Mouse (Mus musculus) ES-Bruce4 (cell line): Measurements from ENCODE around the gene Traip. TPM values are rescaled to one million over a fixed set of nuclear protein-coding genes. Genes with fewer than 3 reads are reported as not detected.

Experiments
- H3K27ac ChIP-seq: 2 replicates; pipeline ENCODE4 v1.5.1; 2012; ENCODE audit warnings: low read length, inconsistent platforms; ENCODE audit not compliant: insufficient read depth
- H3K27me3 ChIP-seq: 2 replicates; pipeline ENCODE4 v1.6.1; 2012; ENCODE audit warnings: mild to moderate bottlenecking, low read length, inconsistent platforms; ENCODE audit not compliant: control insufficient read depth, poor library complexity, insufficient read depth, severe bottlenecking
- H3K36me3 ChIP-seq: 2 replicates; pipeline ENCODE4 v1.6.1; 2012; ENCODE audit warnings: inconsistent platforms, mild to moderate bottlenecking, low read length, moderate library complexity; ENCODE audit not compliant: control insufficient read depth, poor library complexity, insufficient read depth, severe bottlenecking
- H3K4me1 ChIP-seq: one replicate; pipeline ENCODE4 v1.8.1; 2011; ENCODE audit warnings: low read length; ENCODE audit not compliant: control insufficient read depth, insufficient read depth
- H3K4me3 ChIP-seq: 2 replicates; pipeline ENCODE4 v1.5.1; 2011; ENCODE audit warnings: low read depth, mild to moderate bottlenecking, low read length
- H3K9ac ChIP-seq: 2 replicates; pipeline ENCODE4 v1.6.1; 2012; ENCODE audit warnings: low read depth, mild to moderate bottlenecking, inconsistent platforms; ENCODE audit not compliant: poor library complexity, severe bottlenecking
- H3K9me3 ChIP-seq: replicated peaks from 2 replicates; pipeline ENCODE4 v1.6.1; 2012; ENCODE audit warnings: mild to moderate bottlenecking, low read length, inconsistent platforms; ENCODE audit not compliant: control insufficient read depth, poor library complexity, insufficient read depth, severe bottlenecking
- CTCF ChIP-seq: IDR thresholded peaks from one replicate; pipeline ENCODE4 v1.8.1; 2011; ENCODE audit warnings: low read depth, low read length
- EP300 ChIP-seq: IDR thresholded peaks from 2 replicates; pipeline ENCODE4 v1.6.1; 2011; ENCODE audit warnings: low read depth, low read length; ENCODE audit not compliant: insufficient read depth
- POLR2A ChIP-seq: IDR thresholded peaks from one replicate; pipeline ENCODE4 v1.8.1; 2011; ENCODE audit warnings: low read length; ENCODE audit not compliant: insufficient read depth
- polyA plus RNA-seq: library from polyadenylated mRNA; stranded (reverse); fragments of >200 nt; gene quantifications from 2 replicates; pipeline ENCODE4 v1.2.4, GENCODE M21; 2011; ENCODE audit warnings: low read depth; ENCODE audit not compliant: missing spikeins, insufficient read depth, insufficient read length

Gene Traip
- polyA plus RNA-seq, 1 experiment, result 20.4 TPM

GRCm38 (mm10) chr9:107950460-107951355, 772 bp downstream of the Traip start:
- Histone ChIP-seq H3K27me3 (no peaks in the 10 kb centered on the region), H3K27ac (no peak overlapping the region), H3K36me3 (no peaks in the 10 kb centered on the region), H3K9ac (peak overlapping the region; percentile 11; the same call in 1 of the 2 replicates), H3K4me3 (peak overlapping the region; percentile 64), H3K4me1 (no peaks in the 10 kb centered on the region), H3K9me3 (no peaks in the 10 kb centered on the region)
- TF ChIP-seq POLR2A (no peak), EP300 (no peak), CTCF (no peak)

DNA sequence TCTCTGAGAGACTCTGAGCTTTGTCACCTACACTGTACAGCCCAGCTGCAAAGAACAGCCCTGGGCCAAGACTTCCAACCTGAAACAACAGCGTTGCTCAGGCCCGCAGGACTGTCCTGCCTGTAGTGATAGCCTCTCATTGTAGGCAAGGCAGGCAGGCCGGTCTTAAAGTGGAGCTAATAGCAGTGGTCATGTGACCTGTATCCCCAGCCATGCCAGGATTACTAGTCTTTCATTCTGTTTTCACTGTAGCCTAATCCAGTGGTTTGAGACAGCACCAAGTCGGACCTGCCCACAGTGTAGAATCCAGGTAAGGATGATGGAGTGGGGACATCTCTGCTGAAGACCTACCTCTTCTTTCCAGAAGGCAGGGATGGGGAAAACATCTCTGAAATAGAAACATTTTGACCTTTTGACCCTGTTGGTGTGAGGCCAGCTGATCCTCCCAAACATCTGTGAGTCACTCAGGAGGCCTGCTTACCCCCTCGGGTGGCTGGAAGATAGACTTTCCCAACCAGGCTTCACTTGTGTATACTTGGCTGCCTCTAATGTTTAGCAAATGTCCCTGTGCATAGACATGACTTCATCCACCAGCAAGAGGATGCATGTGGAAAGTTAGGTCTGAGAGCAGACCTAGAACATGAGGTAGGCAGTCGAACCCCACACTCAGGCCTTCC, 5.8 kb downstream of the Traip start:
- no peak for TF ChIP-seq POLR2A
- TF ChIP-seq CTCF, result no peak
- no peak for TF ChIP-seq EP300

DNA sequence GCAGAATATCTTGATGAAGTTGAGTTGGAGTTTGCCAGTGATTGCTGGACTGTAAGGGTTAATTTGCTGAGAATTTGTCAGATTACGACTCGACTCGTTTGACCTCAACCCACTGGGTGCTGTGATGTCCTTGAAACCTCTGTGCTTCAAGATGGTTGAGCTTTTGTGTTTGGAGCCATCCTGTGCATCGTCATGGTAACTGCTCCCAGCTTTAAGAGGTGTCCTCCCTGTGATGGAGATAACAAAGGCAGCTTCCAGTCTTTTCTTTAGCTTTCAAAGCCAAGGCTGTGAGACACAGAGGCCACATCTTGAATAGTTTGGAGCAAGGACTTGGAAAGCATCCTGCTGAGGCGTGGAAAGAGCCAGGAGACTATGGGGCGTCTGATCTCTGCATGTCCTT, 7.2 kb downstream of the Traip start:
- Histone ChIP-seq H3K9ac (no peak overlapping the region), H3K4me1 (peaks cover 2% of the 10 kb centered on the region), H3K36me3 (no peaks in the 10 kb centered on the region), H3K27ac (no peak overlapping the region), H3K4me3 (no peak overlapping the region), H3K9me3 (no peaks in the 10 kb centered on the region), H3K27me3 (no peaks in the 10 kb centered on the region)
- TF ChIP-seq EP300 (no peak), CTCF (no peak), POLR2A (no peak)

More for the DNA sequence above, 5.8 kb downstream of the Traip start:
- Histone ChIP-seq H3K36me3 (no peaks in the 10 kb centered on the region), H3K9me3 (no peaks in the 10 kb centered on the region), H3K27ac (no peak overlapping the region), H3K4me3 (no peak overlapping the region), H3K9ac (no peak overlapping the region), H3K27me3 (no peaks in the 10 kb centered on the region), H3K4me1 (no peaks in the 10 kb centered on the region)

DNA sequence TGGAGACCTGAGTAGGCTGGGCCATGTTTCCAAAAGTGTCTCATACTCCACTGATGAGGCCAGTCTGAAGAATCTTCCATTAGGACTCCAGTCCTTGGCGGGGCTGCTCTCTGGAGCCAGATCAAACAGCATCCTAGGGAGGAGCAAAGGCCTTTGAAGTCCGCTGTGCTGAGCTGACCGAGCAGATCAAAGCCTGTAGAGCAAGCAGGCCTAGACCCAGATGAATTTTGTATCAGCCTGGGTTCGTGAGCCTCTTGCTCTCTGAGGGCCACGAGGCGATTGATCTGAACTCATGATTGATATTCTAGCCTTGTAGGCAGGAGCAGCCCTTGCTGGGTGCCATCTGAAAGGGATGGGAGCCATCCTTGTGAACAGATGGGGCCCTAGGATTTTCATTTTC, 10.0 kb downstream of the Traip start:
- H3K9me3 ChIP-seq, result no peaks in the 10 kb centered on the region
- H3K27ac ChIP-seq, result no peak overlapping the region
- H3K9ac ChIP-seq, result no peak overlapping the region
- peaks cover 5% of the 10 kb centered on the region for H3K4me1 ChIP-seq
- no peaks in the 10 kb centered on the region for H3K27me3 ChIP-seq
- no peak for TF ChIP-seq EP300
- no peak for TF ChIP-seq CTCF
- no peak for TF ChIP-seq POLR2A
- H3K4me3 ChIP-seq, result no peak overlapping the region
- no peaks in the 10 kb centered on the region for H3K36me3 ChIP-seq

- TF ChIP-seq EP300, result no peak
- TF ChIP-seq CTCF, result no peak
- no peak for TF ChIP-seq POLR2A
- Histone ChIP-seq H3K27me3 (no peaks in the 10 kb centered on the region), H3K4me3 (no peak overlapping the region), H3K36me3 (no peaks in the 10 kb centered on the region), H3K4me1 (peaks cover 5% of the 10 kb centered on the region), H3K9ac (no peak overlapping the region), H3K27ac (no peak overlapping the region), H3K9me3 (no peaks in the 10 kb centered on the region)
These were observed 11.0 kb downstream of the Traip start for GRCm38 (mm10) chr9:107960928-107961327.

- no peak for TF ChIP-seq CTCF
- peak; percentile 67 for TF ChIP-seq EP300
- Histone ChIP-seq H3K4me3 (no peak overlapping the region), H3K9me3 (no peaks in the 10 kb centered on the region), H3K27ac (no peak overlapping the region), H3K36me3 (no peaks in the 10 kb centered on the region), H3K9ac (no peak overlapping the region), H3K27me3 (no peaks in the 10 kb centered on the region), H3K4me1 (peaks cover 5% of the 10 kb centered on the region)
These were observed 11.4 kb downstream of the Traip start for GRCm38 (mm10) chr9:107961351-107961762.
